Mouse (Mus musculus) stomach, postnatal 0 days (tissue): ENCODE measurements around the gene Col5a1.

Source experiments
- CTCF ChIP-seq: IDR thresholded peaks from 2 replicates; pipeline ENCODE4 v1.5.1; 2016; ENCODE audit warnings: antibody characterized with exemption, low read depth, mild to moderate bottlenecking, moderate library complexity
- EP300 ChIP-seq: optimal IDR thresholded peaks from 2 replicates; pipeline ENCODE3; 2016; ENCODE audit warnings: antibody characterized with exemption

DNA sequence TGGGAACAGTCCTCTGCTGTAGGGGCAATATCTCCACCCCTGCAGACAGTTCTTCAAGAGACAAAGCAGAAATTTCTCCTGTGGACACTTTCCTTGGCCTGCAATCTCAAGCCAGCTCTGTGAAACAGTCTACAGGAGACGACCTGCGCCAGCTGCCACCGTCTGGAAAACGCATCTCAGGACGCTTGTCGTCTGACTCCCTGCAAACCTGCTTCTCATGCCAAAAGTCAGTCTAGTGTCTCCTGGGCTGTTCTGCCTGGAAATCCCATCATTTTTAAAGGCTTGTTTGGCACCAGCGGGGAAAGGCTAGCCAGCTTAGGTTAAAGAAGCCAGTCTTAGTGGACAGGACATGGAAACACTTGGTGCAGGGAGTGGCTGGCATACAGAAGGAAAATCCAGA is 2.9 kb upstream of the Col5a1 start:
- TF ChIP-seq CTCF, result no peak
- TF ChIP-seq EP300, result no peak
